ENCODE assay signal across 9 mouse cellular contexts in genomic region chr4:44028303-44029135, GRCm38 (mm10). TPM values are rescaled to one million over a fixed set of nuclear protein-coding genes. Genes with fewer than 3 reads are reported as not detected.
DNase-seq lines count a peak whose midpoint lies in the region; ATAC-seq and TF ChIP-seq lines count a peak whose summit lies in the region.
"Had no signal": no experiment of that assay in that cellular context is flagged by ENCODE, and none has a peak within 500 bp of the region (broad histone marks: within the 10 kb centered on the region; RNA-seq: fewer than 3 reads in every experiment).

No protein-coding gene starts in this region.

- WGBS in hindbrain, embryonic 14.5 days = 51% methylated on average over 16 of the region's 16 CpGs
- WGBS in hindbrain, embryonic 11.5 days = 63% methylated on average over 16 of the region's 16 CpGs
- 38% methylated on average over 16 of the region's 16 CpGs for WGBS in embryonic facial prominence, embryonic 13.5 days
- WGBS in kidney, adult 2 months = 76% methylated on average over 16 of the region's 16 CpGs

- H3K4me2 ChIP-seq in hindbrain, embryonic 14.5 days (replicated peaks) = no peak overlapping the region
- H3K4me2 ChIP-seq in hindbrain, embryonic 11.5 days (replicated peaks; ENCODE audit: low read depth, low read length) = no peak overlapping the region
- no peak overlapping the region for H3K4me2 ChIP-seq in embryonic facial prominence, embryonic 13.5 days
- H3K4me2 ChIP-seq: neural tube, embryonic 13.5 days had no signal

- no peak overlapping the region for H3K9ac ChIP-seq in hindbrain, embryonic 14.5 days
- no peak overlapping the region for H3K9ac ChIP-seq in hindbrain, embryonic 11.5 days (ENCODE audit: low read depth, low read length)
- H3K9ac ChIP-seq in embryonic facial prominence, embryonic 13.5 days = no peak overlapping the region
- H3K9ac ChIP-seq: neural tube, embryonic 13.5 days had no signal

- no peaks in the 10 kb centered on the region for H3K27me3 ChIP-seq in hindbrain, embryonic 14.5 days (ENCODE audit: control insufficient read depth, insufficient read depth, low read length)
- no peaks in the 10 kb centered on the region; the same call in 1 of the 2 replicates for H3K27me3 ChIP-seq in hindbrain, embryonic 11.5 days (ENCODE audit: control insufficient read depth, insufficient read depth, low read length)
- no peaks in the 10 kb centered on the region for H3K27me3 ChIP-seq in embryonic facial prominence, embryonic 13.5 days
- no peaks in the 10 kb centered on the region for H3K27me3 ChIP-seq in kidney, adult 2 months (replicated peaks; ENCODE audit: control insufficient read depth, insufficient read depth, low read length)
- H3K27me3 ChIP-seq: neural tube, embryonic 13.5 days had no signal

- no peaks in the 10 kb centered on the region for H3K4me1 ChIP-seq in hindbrain, embryonic 14.5 days (replicated peaks; ENCODE audit: control insufficient read depth, insufficient read depth, low read length)
- H3K4me1 ChIP-seq in hindbrain, embryonic 11.5 days (replicated peaks; ENCODE audit: control insufficient read depth, insufficient read depth, low read length) = no peaks in the 10 kb centered on the region
- H3K4me1 ChIP-seq in embryonic facial prominence, embryonic 13.5 days = 0 out of 2 replicates have a peak, but pooled peaks cover 4% of the 10 kb centered on the region
- no peaks in the 10 kb centered on the region; the same call in 1 of the 2 replicates for H3K4me1 ChIP-seq in kidney, adult 2 months (ENCODE audit: control insufficient read depth, insufficient read depth, low read length)
- H3K4me1 ChIP-seq: neural tube, embryonic 13.5 days had no signal

- no peak for DNase-seq in hindbrain, embryonic 14.5 days (ENCODE audit: low spot score)
- DNase-seq in hindbrain, embryonic 11.5 days (ENCODE audit: low spot score) = no peak
- DNase-seq in layer of hippocampus, adult 8-10 months (ENCODE audit: low spot score in 2 of 2) = peak; percentile 64 to 66
- peak; percentile 60 for DNase-seq in retina, embryonic 14.5 days (ENCODE audit: low spot score)
- no peak for DNase-seq in thymus, adult 18-20 months
- DNase-seq in c-Kit-positive CD71-positive TER-119-positive erythroid progenitor cells, embryonic 14.5 days (ENCODE audit: low spot score) = no peak
- no peak for DNase-seq in kidney, adult 2 months

- TF ChIP-seq POLR2A in kidney, adult 2 months (IDR thresholded peaks at IDR 0.05; ENCODE audit: low read depth, low read length) = no peak

- 0 out of 2 replicates have a peak overlapping the region, but pooled peaks have one; percentile 22 for H3K27ac ChIP-seq in hindbrain, embryonic 14.5 days
- no peak overlapping the region for H3K27ac ChIP-seq in hindbrain, embryonic 11.5 days (ENCODE audit: low read depth, low read length)
- peak overlapping the region; percentile 30 for H3K27ac ChIP-seq in embryonic facial prominence, embryonic 13.5 days
- H3K27ac ChIP-seq in kidney, adult 2 months (ENCODE audit: insufficient read depth, low read depth, low read length) = no peak overlapping the region
- H3K27ac ChIP-seq: neural tube, embryonic 13.5 days had no signal

- H3K4me3 ChIP-seq in hindbrain, embryonic 14.5 days (replicated peaks; ENCODE audit: low read length) = no peak overlapping the region
- no peak overlapping the region for H3K4me3 ChIP-seq in hindbrain, embryonic 11.5 days (ENCODE audit: low read depth, low read length)
- no peak overlapping the region for H3K4me3 ChIP-seq in embryonic facial prominence, embryonic 13.5 days
- no peak overlapping the region for H3K4me3 ChIP-seq in kidney, adult 2 months (ENCODE audit: insufficient read depth, low read depth, low read length)
- H3K4me3 ChIP-seq: neural tube, embryonic 13.5 days had no signal

- H3K9me3 ChIP-seq in hindbrain, embryonic 14.5 days (ENCODE audit: control insufficient read depth, low read length) = no peaks in the 10 kb centered on the region
- H3K9me3 ChIP-seq in hindbrain, embryonic 11.5 days (ENCODE audit: control insufficient read depth, low read length) = no peaks in the 10 kb centered on the region
- no peaks in the 10 kb centered on the region for H3K9me3 ChIP-seq in embryonic facial prominence, embryonic 13.5 days
- H3K9me3 ChIP-seq: neural tube, embryonic 13.5 days had no signal

- H3K36me3 ChIP-seq in hindbrain, embryonic 14.5 days (replicated peaks; ENCODE audit: control insufficient read depth, insufficient read depth) = peaks cover 99% of the 10 kb centered on the region
- peaks cover 18% of the 10 kb centered on the region for H3K36me3 ChIP-seq in hindbrain, embryonic 11.5 days (ENCODE audit: control insufficient read depth, insufficient read depth, low read length)
- peaks cover 100% of the 10 kb centered on the region for H3K36me3 ChIP-seq in embryonic facial prominence, embryonic 13.5 days
- H3K36me3 ChIP-seq in kidney, adult 2 months (ENCODE audit: control insufficient read depth, insufficient read depth, low read length) = peaks cover 6% of the 10 kb centered on the region

- no peak for TF ChIP-seq CTCF in kidney, adult 2 months (conservative IDR thresholded peaks at IDR 0.05; ENCODE audit: insufficient read depth, insufficient read length, low read depth, low read length)

- no peak for ATAC-seq in hindbrain, embryonic 14.5 days (ENCODE audit: low FRiP score)
- no peak for ATAC-seq in hindbrain, embryonic 11.5 days (ENCODE audit: low FRiP score)
- ATAC-seq in embryonic facial prominence, embryonic 13.5 days (ENCODE audit: insufficient number of reproducible peaks, insufficient read depth, low FRiP score, low TSS enrichment, low read depth) = peak; percentile 43; the same call in 1 of the 2 replicates

RNA-seq across cellular contexts. Expression of gene Clta, which starts 24.3 kb away (rescaled TPM):
- polyA plus RNA-seq in hindbrain, embryonic 14.5 days (2014; fragmentation: Nextera tagmentation; extraction: Ambion mirVana) = 348 and 365 TPM in 2 replicates
- 284 and 291 TPM in 2 replicates for polyA plus RNA-seq in hindbrain, embryonic 11.5 days (2014; fragmentation: Nextera tagmentation; extraction: Ambion mirVana)
- 252 and 284 TPM in 2 replicates for polyA plus RNA-seq in embryonic facial prominence, embryonic 13.5 days (2015; fragmentation: Nextera tagmentation; extraction: Ambion mirVana)
- 100 to 1,000 TPM; 264 to 296 (median 284) TPM for total RNA-seq in layer of hippocampus, adult 8-10 months (2022)
- 212 and 261 TPM in 2 replicates for polyA plus RNA-seq in kidney, adult 2 months (2012; rRNA removed)

RNA-seq across cellular contexts. Expression of gene Ccin, which starts 45.2 kb away (rescaled TPM):
- polyA plus RNA-seq in hindbrain, embryonic 14.5 days (2014; fragmentation: Nextera tagmentation; extraction: Ambion mirVana) = 0.09 TPM in 1 of 2 replicates, not detected in the other
- polyA plus RNA-seq in hindbrain, embryonic 11.5 days (2014; fragmentation: Nextera tagmentation; extraction: Ambion mirVana) = 0.17 TPM in 1 of 2 replicates, not detected in the other
- polyA plus RNA-seq in embryonic facial prominence, embryonic 13.5 days (2015; fragmentation: Nextera tagmentation; extraction: Ambion mirVana) = not detected in 2 replicates
- not detected for total RNA-seq in layer of hippocampus, adult 8-10 months (2022)
- 0.12 and 0.13 TPM in 2 replicates for polyA plus RNA-seq in kidney, adult 2 months (2012; rRNA removed)
- polyA plus RNA-seq: neural tube, embryonic 13.5 days had no signal

RNA-seq across cellular contexts. Expression of gene Gne, which starts 55.5 kb away (rescaled TPM):
- 32.1 and 35.1 TPM in 2 replicates for polyA plus RNA-seq in hindbrain, embryonic 14.5 days (2014; fragmentation: Nextera tagmentation; extraction: Ambion mirVana)
- polyA plus RNA-seq in hindbrain, embryonic 11.5 days (2014; fragmentation: Nextera tagmentation; extraction: Ambion mirVana) = 23.1 and 24.2 TPM in 2 replicates
- 20.2 and 23.6 TPM in 2 replicates for polyA plus RNA-seq in embryonic facial prominence, embryonic 13.5 days (2015; fragmentation: Nextera tagmentation; extraction: Ambion mirVana)
- 10 to 100 TPM; 50.7 to 61.6 (median 55.9) TPM for total RNA-seq in layer of hippocampus, adult 8-10 months (2022)
- 26.2 and 26.4 TPM in 2 replicates for polyA plus RNA-seq in kidney, adult 2 months (2012; rRNA removed)

Comparison
In these comparisons a context has a peak if more than half of its experiments do, and no peak if none do; other contexts are left out.
1. H3K27ac ChIP-seq: peak in hindbrain, embryonic 14.5 days (single experiment) and embryonic facial prominence, embryonic 13.5 days (single experiment); none in hindbrain, embryonic 11.5 days (single experiment) and kidney, adult 2 months (single experiment).
2. DNase-seq: peak in layer of hippocampus, adult 8-10 months (2 of 2) and retina, embryonic 14.5 days (single experiment); none in hindbrain, embryonic 14.5 days (single experiment), hindbrain, embryonic 11.5 days (single experiment), thymus, adult 18-20 months (0 of 2), c-Kit-positive CD71-positive TER-119-positive erythroid progenitor cells, embryonic 14.5 days (single experiment) and kidney, adult 2 months (single experiment).